Mouse (Mus musculus): ENCODE results near the gene Elmod1.

DNA sequence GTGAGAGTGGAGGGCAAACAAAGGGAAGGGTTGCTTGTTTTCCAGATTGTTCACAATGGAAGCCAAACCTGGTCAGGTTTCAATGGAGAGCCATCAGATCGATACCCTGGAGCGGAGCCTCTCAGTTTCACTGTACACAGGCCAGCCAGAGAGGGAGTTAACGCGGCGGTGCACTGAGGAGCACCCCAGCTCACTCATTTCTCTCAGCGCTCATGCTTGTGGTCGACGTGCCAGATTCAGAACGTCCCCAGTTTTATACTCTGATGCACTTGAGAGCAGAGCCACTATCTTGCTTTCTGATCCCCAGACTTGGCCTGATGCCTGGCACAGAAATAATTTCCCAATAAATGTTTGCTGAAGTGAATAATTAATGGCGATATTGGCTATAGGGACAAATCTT is 68.3 kb downstream of the Elmod1 start:
- TF ChIP-seq POLR2AphosphoS5 (IDR thresholded peaks at IDR 0.05; ENCODE audit: insufficient replicate concordance, low read depth, low read length): no peak
- TF ChIP-seq CTCF (IDR thresholded peaks at IDR 0.05; ENCODE audit: low read depth, low read length): no peak
- TF ChIP-seq TAL1 (conservative IDR thresholded peaks at IDR 0.05; ENCODE audit: low read depth, low read length): no peak

Measured in G1E (cell line).